Mouse (Mus musculus) right cerebral cortex, postnatal 10 days (tissue): ENCODE measurements at regions not wholly inside any gene's neighbourhood (a gene's known extent, or its start where the extent isn't known, plus 50 kb on each side); places are given as distances from the start of the nearest gene placed in this dataset.
A peak's percentile ranks its signal among the peaks of the same experiment; 100 is the strongest.

ENCODE experiments used
- DNase-seq, 2 experiments: peaks; one replicate each; pipeline ENCODE4 v3.0.0; 2021; ENCODE audit warnings: low spot score in 2 of 2

DNA sequence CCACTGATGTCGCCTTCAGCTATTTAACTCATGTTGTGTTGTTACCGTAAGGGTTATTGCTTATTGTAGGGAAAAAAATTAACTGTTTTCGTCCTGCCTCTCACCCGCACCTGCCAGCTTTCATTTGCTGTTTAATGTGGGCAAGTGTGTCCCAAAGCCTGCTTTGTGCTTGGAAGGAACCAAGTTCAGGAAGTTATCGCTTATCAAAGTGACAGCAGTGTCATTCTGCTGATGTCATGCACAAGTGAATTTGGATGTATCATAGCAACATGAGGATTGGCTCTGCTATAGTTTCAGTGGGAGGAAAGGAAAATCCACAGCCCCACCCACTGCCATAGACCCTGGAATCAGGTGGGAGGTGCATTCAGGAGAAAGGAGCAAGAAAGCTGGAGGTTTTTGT is 276.5 kb downstream of the Rnf144b start:
- no peak for DNase-seq

- DNase-seq = peak; percentile 48 to 82
Measured at GRCm38 (mm10) chr13:47413261-47413660, 290.8 kb downstream of the Rnf144b start.

DNA sequence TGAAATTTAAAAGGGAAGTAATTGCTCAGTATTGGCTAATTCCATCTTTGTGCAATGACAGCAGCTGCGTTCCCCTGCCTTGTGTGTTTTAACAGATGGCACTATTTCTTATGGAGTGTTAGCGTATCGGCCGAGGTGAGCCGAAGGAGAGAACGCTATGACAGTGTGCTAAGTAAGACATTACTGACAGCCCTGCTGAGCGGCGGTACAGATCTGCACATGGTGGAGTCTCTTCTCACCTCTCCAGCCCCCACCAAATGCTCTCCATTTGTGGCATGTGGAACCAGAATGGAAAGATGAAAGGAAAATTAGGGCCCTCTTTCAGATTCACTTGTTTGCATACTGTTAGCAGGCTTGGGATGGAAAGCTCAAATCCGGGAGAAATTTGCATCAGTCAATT is 291.5 kb downstream of the Rnf144b start:
- DNase-seq = peak; percentile 71 to 86

GRCm38 (mm10) chr13:47429856-47430365 is 307.5 kb downstream of the Rnf144b start:
- no peak for DNase-seq

DNA sequence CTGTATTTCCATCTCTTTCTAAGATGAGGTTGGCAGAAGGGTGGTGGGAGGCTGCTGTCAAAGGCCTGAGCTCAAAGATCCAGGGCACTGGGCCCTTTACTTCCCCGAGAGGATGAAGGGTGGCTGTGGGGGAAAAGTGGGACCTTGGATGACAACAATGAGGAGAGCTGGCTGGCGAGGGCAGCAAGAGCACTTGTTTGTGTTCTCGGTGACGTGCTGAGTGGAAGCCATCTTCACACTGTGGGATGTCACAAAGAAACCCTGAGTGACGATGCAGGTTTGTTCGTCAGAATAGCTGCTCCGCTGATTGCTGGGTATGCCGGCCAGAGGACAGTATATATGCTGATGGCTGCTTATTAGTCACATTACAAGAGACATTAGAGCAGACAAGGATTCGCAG is 308.0 kb downstream of the Rnf144b start:
- DNase-seq = no peak

- DNase-seq = no peak
Measured at GRCm38 (mm10) chr13:47435631-47436030, 313.2 kb downstream of the Rnf144b start.

DNA sequence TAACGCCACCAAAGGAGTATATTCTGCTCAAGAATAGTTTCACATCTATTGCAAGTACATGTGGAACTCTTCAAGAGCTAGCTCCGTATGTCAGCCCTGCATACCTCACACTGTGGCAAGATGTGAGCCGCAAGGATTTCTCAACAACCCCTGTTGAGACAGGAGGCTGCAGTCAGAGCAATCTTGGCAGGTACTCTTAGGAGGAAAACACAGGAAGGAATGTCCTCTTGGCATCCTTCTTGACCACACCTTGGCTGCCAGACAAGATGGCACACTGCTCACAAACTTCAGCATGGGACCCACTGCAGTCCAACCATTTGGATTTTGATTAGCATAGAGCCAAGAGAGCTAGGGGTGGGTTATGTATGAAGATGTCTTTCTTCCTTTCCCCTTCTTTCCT is 322.4 kb downstream of the Rnf144b start:
- DNase-seq = no peak

- no peak for DNase-seq
Measured at GRCm38 (mm10) chr13:47452186-47452760, 329.8 kb downstream of the Rnf144b start.

- no peak for DNase-seq
Measured at GRCm38 (mm10) chr13:47462148-47462547, 339.7 kb downstream of the Rnf144b start.

DNA sequence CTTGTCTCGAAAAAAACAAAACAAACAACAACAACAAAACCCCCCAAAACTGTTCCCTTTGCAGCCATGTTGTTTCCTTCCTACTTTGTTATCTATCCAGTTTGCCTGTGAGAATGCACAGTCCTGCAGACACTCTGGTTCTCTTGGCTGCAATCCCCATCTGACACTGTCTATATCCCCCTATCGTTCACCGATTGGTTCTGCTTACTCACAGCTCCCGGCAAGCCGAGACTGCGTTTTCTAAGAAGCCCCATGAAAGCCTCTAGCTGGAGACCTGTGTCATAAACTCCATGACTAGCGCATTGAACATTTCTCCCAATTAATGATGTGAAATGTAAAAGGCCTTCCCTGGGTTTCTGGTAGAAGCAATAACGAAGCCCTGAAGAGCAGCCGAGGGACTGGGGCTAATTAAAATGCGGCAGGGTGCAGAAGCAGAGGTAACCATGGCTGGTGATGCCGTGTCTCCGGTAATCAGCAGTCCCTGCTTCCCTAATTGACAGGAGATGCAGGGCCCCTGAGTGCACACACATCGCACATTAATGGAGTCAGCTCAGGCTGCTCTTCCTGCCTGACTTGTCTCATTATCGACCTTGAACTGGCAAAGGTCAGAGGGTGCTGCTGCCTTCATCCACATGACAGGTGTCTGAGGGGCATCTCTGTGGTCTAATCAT is 349.2 kb downstream of the Rnf144b start:
- DNase-seq = no peak

DNA sequence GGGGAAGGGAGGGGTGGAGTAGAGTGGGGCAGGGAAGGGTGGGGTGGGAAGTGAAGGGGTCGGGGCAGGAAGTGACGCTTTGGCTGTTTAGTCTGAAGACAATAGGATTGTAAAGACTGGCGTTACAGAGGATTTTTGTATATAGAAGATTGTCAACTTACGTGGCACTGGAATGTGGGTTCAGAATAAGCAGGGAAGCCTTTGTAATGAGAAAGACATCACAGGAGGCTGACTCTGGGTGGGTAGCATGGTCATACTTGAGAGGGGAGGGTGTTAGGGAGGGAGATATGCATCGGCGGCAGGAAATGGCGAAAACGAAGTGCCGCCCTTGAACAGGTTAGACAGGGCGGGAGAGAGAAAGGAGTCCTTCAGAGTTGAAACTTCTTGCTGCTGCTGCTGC is 357.7 kb downstream of the Rnf144b start:
- DNase-seq = no peak

DNA sequence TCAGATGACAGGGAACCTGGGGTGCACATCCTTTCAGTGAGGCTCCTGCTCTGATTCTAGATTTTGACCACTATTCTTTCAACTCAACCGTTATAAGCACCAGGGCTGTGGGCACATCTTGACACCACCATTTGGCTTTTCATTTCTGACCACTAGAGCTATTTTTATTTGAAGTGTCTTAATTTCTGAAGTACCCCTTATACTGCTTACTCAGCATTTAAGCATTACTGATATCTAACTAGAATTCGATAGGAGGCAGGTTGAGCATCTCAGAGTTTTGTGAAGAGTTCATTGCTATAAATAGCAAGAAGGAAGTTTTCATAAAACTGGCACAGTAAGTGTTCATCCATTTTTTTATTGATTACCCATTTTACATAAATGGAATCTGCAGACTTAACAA is 362.4 kb downstream of the Rnf144b start:
- no peak for DNase-seq

- DNase-seq = no peak
Measured at GRCm38 (mm10) chr13:47486111-47486510, 363.7 kb downstream of the Rnf144b start.

DNA sequence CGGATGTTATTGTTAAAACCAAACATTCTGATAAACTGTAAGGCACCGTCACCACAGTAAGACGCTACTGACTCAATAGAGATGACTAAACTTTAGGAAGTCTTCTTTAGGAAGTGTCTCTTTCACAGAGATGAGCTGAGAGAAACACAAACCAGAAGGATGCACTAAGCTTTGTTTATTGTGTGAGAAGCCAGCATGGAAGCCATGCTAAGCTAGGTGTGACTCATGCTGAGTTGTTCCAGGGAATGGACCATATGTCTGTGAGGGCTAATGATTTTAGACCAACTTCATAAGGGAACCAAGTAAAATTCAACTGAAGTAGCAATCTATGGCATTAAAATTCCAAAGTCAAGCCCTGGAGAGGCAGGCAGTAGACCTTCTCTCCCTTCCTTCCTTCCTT is 364.2 kb downstream of the Rnf144b start:
- no peak for DNase-seq

GRCm38 (mm10) chr13:47505380-47505955 is 383.0 kb downstream of the Rnf144b start:
- DNase-seq = no peak

DNA sequence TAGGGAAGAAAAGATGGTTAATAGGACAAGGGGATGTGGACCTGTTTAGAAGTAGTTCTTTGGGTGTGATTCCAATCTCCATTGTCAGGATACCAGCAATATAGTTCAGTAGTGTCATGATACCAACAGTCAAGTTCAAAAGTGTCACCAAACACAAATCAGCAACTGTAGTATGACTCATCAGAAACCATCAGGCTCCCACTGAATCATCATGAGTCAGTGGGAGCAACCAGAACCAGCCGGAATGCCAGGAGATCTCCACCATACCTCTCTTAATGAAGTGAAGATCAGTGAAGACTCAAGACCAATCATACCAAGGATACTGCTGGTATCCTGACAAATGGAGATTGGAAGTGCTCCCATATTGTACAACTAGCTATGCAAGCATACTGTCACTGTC is 410.5 kb downstream of the Rnf144b start:
- no peak for DNase-seq

DNA sequence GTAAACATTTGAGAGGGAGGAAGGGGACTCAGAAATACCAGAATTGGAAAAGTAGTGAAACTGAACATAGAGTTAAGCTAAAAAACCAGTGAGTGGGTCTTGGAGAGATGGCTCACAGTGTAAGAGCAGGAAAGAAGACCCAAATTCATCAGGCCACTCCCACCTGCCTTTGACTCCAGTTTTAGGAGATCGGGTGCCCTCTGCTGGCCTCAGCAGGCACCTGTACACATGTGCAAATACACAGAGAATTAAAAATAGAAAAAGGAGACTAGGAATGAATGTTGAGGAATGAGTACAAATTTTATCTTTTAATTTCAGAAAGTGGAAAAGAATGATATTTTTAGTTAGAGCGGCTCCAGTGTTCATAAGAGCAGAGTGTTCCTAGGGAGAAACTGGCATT is 414.7 kb downstream of the Rnf144b start:
- no peak for DNase-seq

DNA sequence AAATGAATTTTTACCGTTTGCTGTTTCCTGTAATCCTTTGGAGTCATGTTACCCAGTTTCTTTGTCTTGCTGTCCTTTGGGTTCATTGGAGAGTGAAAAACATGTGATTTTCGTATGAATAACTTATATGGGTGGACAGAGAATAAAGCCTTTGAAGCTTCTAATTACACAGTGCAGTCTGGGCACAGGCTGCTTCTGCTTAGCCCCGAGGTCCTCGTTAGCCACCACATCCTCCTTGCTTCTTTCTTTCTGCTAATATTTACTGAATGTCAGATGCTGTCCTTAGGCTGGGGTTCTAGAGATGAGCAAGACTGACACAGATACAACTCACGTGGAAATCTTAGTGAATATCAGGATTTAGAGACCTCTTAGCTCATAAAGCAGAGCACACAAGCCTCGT is 427.2 kb downstream of the Rnf144b start:
- DNase-seq = no peak

DNA sequence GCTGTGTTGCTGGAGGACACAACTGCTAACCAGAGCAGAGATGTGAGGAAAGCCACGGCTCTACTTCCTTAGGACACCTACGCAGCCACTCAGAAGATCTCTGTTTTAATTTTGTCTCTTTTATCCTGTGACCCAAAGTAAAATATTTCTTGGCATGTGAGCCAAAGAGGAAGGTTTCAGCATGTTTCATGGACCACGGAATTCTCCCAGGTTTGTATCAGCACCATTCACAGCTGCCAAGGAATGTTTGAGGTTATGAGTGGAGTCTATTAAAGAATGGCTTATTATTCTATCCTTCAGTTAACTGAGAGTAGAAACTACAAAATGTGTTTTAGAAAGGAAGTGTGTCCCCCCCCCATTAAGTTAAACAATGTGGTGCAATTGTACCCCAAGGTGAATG is 429.8 kb downstream of the Rnf144b start:
- DNase-seq = no peak

DNA sequence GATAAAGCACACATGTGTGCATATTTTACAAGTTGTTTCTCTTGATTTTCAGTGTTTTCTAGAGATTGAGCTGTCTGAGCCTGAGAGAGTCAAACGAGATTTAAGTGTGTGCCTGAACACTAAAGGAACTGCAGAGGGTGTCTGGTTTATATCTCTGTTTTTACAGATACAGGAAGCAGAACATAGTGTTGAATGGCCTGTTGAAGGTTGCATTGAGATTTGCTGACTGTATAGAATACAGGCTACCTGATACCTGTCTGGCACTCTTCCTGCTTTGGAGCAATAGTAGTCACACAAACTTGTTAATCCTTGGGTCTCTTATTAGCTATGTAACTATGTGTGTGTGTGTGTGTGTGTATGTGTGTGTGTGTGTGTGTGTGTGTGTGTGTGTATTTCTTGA is 431.7 kb downstream of the Rnf144b start:
- no peak for DNase-seq

DNA sequence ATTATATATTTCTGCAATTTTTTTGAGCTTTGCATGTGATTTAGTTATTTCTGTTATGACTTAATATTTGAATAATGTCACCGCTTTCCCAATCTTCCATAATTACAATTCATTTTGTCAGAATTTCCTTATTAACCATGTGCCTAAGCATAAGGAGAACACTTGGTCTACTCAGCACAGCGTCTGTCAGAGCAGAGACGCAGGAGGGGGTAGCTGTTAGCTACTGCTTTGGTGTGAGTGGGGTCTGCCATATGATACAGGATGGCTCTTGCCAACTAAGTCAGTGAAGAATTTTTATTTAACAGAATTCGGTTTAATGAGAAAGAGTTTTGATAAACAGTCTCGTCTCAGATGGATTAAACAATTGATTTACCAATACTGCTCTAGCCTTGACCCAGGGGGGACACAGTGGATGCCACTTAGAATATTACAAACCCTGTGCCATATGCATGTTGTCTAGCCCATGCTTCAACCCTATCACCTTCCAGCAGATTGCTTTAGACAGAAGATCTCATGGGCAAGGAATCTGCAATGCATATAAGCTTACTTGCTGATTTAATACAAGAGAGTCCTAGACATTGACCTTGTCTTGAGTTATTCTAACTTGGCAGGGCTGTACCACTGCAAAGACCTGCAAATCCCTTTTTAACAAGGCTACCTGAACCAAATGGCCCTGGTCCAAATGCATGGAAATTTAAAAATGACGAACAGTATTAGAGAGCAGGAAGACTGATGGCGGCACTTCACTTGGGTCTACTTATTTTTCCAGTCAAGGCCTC is 434.9 kb downstream of the Rnf144b start:
- DNase-seq = no peak

DNA sequence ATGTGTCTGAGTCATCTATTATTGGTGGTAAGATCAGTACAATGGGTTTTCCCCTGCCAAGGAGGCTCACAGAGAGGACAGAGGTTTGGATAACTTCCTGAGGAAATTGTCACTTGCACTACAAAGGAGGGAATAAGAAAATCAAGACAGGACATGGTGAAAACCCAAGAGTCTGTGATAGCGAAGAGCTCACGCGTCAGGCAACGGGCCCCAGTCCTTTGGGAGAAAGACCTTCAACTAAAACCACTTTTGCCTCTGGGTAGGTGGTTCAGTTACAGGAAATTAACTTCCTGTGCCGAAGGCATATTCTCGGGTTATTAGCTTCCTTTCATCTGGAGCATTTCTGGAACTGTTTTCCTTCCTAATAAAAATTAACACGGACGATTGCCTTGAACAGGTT is 440.4 kb downstream of the Rnf144b start:
- no peak for DNase-seq

DNA sequence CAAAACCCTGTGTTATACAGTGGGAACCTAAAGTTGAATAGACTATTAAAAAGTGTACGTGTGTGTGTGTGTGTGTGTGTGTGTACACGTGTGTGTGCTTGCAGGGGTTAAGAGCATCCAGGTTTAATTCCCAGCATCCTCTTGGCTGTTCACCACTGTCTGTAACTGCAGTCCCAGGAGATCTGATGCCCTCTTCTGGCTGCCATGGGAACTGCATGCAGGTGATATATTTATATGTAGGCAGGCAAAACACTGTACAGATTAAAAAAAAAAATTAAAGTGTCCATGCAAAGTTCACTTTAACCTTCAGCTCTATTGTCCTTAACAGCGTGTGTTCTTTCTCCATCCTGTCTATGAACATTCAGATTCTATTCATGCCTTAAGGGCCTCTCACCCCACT is 454.1 kb downstream of the Rnf144b start:
- no peak for DNase-seq
